Mouse (Mus musculus): Measurements from ENCODE around the gene 1700025G04Rik.

GRCm38 (mm10) chr1:151831791-151832190 is 258.1 kb downstream of the 1700025G04Rik start:
- TF ChIP-seq POLR2A (IDR thresholded peaks at IDR 0.05; ENCODE audit: extremely low read depth, insufficient read depth, low read length) (no peak), CTCF (IDR thresholded peaks at IDR 0.05; ENCODE audit: low read depth, low read length) (no peak)

All from liver, adult 2 months (tissue).